Mouse (Mus musculus) megakaryocyte-erythroid progenitor cell, adult 5-6 weeks (primary cell): ENCODE results near the gene Rnf187. TPM values are rescaled to one million over a fixed set of nuclear protein-coding genes. Genes with fewer than 3 reads are reported as not detected.
"Not testable (repeated sequence)": the region's sequence is repeated elsewhere in the genome, so short reads cannot be mapped to it uniquely, and the experiment has no call there.

ENCODE experiments used
- ATAC-seq: replicated peaks from 2 replicates; pipeline ENCODE4 v1.8.0; 2016; ENCODE audit warnings: mild to moderate bottlenecking, inconsistent platforms; ENCODE audit not compliant: severe bottlenecking, poor library complexity, low FRiP score, low TSS enrichment
- total RNA-seq, 2 experiments: library from RNA; stranded (forward) in 1 of 2; stranded (reverse) in 1 of 2; fragments of 200-1000, 215-1000 nt in 1 of 2; fragments of >200 nt in 1 of 2; fragmentation: Nextera tagmentation in 1 of 2; gene quantifications; 2 replicates each; pipeline ENCODE4 v1.2.3; 2014 to 2017

Rnf187 gene
- total RNA-seq, 2 experiments from 2014 or later: 108 to 146 TPM

DNA sequence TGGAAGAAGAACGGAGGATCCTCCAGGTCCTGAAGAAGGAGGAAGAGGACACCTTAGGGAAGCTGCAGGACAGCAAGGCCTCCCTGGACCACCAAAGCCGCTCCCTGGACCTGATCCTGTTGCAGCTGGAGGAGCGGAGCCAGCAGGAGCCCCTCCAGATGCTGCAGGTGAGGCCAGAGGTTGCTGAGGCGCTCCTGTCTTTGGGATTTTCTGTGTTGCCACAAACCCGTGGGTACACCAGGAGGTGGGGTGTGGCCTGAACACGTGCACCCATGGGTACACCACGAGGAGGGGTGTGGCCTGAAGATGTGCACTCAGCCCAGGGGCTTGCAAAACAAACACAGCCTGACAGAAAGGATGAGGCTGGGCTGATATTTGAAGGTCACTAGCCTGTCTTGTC is 29.8 kb upstream of the Rnf187 start:
- ATAC-seq: no peak

- no peak for ATAC-seq
Measured at GRCm38 (mm10) chr11:58967346-58967745, 28.6 kb upstream of the Rnf187 start.

- ATAC-seq: no peak
Measured at GRCm38 (mm10) chr11:58965001-58965760, 26.5 kb upstream of the Rnf187 start.

GRCm38 (mm10) chr11:58964216-58964615 is 25.5 kb upstream of the Rnf187 start:
- no peak for ATAC-seq

GRCm38 (mm10) chr11:58963543-58963942 is 24.8 kb upstream of the Rnf187 start:
- peak; percentile 29; the same call in 1 of the 2 replicates for ATAC-seq

- no peak for ATAC-seq
Measured at GRCm38 (mm10) chr11:58961364-58962177, 22.9 kb upstream of the Rnf187 start.

DNA sequence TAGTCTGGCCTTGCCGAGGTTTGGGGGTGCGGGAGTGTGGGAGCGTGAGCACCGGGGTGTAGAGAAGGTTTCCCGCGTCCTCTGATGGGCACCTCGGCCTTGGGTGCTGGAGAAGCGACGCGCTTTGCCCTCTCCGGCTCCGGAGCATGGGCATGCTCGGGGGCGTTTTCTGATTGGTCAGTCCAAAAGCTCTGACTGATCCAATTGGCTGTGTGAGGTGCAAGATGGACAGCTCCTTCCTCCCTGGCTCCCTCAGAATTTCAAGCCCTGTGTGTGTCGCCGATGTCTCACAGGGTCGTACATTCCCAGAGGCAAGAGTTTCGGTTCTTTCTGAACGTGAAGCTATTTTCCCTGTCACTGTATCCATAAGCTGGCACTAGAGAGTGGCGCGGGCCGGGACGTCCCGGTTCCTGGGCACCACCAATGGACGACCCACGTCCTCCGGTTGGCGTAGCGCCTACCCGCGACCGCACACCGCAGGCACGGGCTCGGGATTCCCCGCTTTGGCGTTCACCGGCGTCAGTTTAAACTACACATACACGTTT is 21.3 kb upstream of the Rnf187 start:
- ATAC-seq: peak; percentile 79

GRCm38 (mm10) chr11:58959186-58959825 is 20.6 kb upstream of the Rnf187 start:
- ATAC-seq: no peak

DNA sequence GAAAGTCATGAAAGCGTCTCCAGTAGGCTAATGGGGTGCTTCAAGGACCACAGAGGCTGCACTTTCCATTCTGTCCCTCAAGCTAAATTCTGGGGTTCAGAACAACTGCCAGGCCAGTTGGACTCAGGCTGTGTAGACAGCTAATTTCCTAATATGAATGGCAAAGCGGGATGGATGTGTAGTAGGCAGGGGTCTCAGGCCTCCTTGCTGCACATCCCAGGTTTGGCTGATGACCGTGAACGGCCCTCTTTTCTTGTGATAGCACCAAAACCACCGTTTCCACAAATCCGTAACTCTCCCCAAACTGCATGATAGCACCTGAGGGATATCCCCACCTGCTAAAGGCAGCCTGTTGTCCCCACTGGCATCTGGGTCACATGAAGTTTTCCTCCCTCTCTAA is 19.8 kb upstream of the Rnf187 start:
- ATAC-seq: no peak

- ATAC-seq: no peak
Measured at GRCm38 (mm10) chr11:58957226-58957914, 18.7 kb upstream of the Rnf187 start.

GRCm38 (mm10) chr11:58955868-58956257 is 17.1 kb upstream of the Rnf187 start:
- no peak for ATAC-seq

- no peak for ATAC-seq
Measured at GRCm38 (mm10) chr11:58955143-58955867, 16.6 kb upstream of the Rnf187 start.

DNA sequence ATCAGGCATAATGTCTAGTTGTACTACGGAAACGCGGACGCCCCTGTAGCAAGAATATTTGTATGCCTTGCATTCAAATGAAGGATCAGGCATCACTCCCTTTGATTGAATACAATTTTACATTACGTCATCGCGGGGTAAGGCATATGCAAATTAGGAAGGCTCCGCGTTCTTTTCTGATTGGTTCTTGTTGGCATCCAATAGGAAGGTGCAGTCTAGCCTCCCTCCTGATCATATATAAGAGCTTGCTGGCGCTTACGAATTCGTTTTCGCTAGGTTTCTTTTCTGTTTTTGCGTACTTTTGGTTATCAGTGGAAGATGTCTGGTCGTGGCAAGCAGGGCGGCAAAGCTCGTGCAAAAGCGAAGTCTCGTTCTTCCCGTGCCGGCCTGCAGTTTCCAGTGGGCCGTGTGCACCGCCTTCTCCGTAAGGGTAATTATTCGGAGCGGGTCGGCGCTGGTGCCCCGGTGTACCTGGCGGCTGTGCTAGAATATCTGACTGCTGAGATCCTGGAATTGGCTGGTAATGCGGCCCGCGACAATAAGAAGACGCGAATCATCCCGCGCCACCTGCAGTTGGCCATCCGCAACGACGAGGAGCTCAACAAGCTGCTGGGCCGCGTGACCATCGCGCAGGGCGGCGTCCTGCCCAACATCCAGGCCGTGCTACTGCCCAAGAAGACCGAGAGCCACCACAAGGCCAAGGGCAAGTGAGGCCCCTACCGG is 15.9 kb upstream of the Rnf187 start, which contains the start of the genes Hist3h2a and Trim17:
Gene Hist3h2a (plus strand): TSS at position 266 of the 723 bp plus-strand sequence.
Gene Trim17 (plus strand): TSS at position 266 of the 723 bp plus-strand sequence.
- peak; percentile 85 for ATAC-seq

- ATAC-seq: not testable (repeated sequence)
Measured at GRCm38 (mm10) chr11:58954170-58954419, 15.4 kb upstream of the Rnf187 start.

DNA sequence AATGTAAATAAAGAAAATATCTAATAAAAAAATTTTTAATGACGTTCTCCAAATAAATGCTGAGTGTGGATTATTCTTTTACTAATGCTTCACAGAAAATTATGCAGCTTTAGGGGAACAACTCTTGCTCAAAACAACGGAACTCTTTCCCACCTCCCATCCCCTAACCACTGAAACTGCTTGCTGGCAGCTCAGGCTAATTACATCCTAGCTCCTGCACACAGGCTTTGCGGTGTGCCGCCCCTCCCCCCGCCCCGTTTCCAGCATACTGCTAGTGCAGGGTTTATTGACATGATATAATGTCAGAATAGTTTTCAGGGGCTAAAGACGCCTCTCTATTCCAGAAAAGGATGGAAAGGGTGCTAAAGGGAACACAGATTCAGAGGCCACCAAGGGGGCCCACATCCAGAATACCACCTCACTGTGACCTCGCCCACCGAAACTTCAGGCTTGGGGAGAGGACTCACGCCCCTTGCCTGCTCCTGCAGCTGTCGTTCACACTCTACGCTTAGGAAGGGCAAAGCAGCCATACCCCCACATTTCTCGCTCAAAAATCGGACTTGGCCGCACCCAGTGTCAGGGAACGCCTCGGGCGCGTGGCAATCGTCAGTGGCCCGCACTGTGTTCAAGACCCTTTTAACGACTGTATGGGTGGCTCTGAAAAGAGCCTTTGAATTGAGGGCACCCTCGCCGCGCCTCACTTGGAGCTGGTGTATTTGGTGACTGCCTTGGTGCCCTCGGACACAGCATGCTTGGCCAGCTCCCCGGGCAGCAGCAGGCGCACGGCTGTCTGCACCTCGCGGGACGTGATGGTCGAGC is 14.8 kb upstream of the Rnf187 start:
- no peak; the same call in 1 of the 2 replicates for ATAC-seq

DNA sequence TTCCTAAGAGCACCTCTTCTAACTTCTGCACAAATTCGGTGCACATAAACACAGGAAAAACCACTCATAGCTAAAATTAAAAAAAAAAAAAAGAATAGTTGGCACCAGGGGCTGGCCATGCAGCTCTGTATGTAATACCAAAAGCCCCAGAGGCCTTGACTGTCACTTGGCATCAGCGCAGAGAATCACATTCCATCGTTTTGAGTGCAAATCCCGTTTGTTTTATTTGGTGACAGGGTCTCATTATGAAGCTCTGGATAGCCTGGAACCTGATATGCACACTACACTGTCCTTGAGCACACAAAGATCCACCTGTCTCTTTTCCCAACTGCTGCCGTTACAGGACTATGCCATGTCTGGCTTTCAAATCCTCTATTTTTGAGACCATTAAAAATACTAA is 12.5 kb upstream of the Rnf187 start:
- no peak for ATAC-seq
